Mouse (Mus musculus) stomach, postnatal 0 days (tissue): ENCODE measurements around the gene Eif4g2.

ENCODE experiments used
- CTCF ChIP-seq: IDR thresholded peaks from 2 replicates; pipeline ENCODE4 v1.5.1; 2016; ENCODE audit warnings: antibody characterized with exemption, low read depth, mild to moderate bottlenecking, moderate library complexity
- EP300 ChIP-seq: optimal IDR thresholded peaks from 2 replicates; pipeline ENCODE3; 2016; ENCODE audit warnings: antibody characterized with exemption

GRCm38 (mm10) chr7:111122084-111122530, 39.3 kb upstream of the Eif4g2 start:
- TF ChIP-seq CTCF (peak; percentile 22; the same call in 1 of the 2 replicates), EP300 (no peak)
